Comparison of ENCODE assay signal across 21 mouse cellular contexts in genomic region chr15:7060522-7060921, GRCm38 (mm10).
"Had no signal": no experiment of that assay in that cellular context is flagged by ENCODE, and none has a peak within 500 bp of the region (broad histone marks: within the 10 kb centered on the region; RNA-seq: fewer than 3 reads in every experiment).

No protein-coding gene starts in this region.

- H3K27ac ChIP-seq: limb, embryonic 12.5 days; limb, embryonic 15.5 days; liver, embryonic 14.5 days; macrophage; midbrain, embryonic 12.5 days; midbrain, embryonic 15.5 days; neural tube, embryonic 12.5 days; neural tube, embryonic 15.5 days; stomach, postnatal 0 days had no signal

- H3K9me3 ChIP-seq: limb, embryonic 12.5 days; limb, embryonic 15.5 days; midbrain, embryonic 12.5 days; midbrain, embryonic 15.5 days; neural tube, embryonic 12.5 days; neural tube, embryonic 15.5 days had no signal

- H3K4me2 ChIP-seq: limb, embryonic 12.5 days; limb, embryonic 15.5 days; liver, embryonic 11.5 days; lung, embryonic 14.5 days; midbrain, embryonic 12.5 days; midbrain, embryonic 15.5 days; neural tube, embryonic 12.5 days; neural tube, embryonic 15.5 days had no signal

- H3K9ac ChIP-seq: limb, embryonic 12.5 days; limb, embryonic 15.5 days; liver, embryonic 14.5 days; liver, postnatal 0 days; lung, embryonic 14.5 days; midbrain, embryonic 12.5 days; midbrain, embryonic 15.5 days; neural tube, embryonic 12.5 days; neural tube, embryonic 15.5 days had no signal

- ATAC-seq: liver, postnatal 0 days; lung, postnatal 0 days; midbrain, embryonic 15.5 days had no signal

- H3K36me3 ChIP-seq: limb, embryonic 12.5 days; limb, embryonic 15.5 days; midbrain, embryonic 12.5 days; midbrain, embryonic 15.5 days; neural tube, embryonic 12.5 days; neural tube, embryonic 15.5 days had no signal

- DNase-seq: kidney, postnatal 4 days; left cerebral cortex, postnatal 4 days; liver, postnatal 0 days; lung, embryonic 14.5 days; right cerebral cortex, adult 18-20 months; right cerebral cortex, postnatal 14 days; right cerebral cortex, postnatal 4 days; thymus, adult 2 months; thymus, postnatal 14 days; thymus, postnatal 4 days had no signal

- H3K4me3 ChIP-seq: limb, embryonic 12.5 days; limb, embryonic 15.5 days; midbrain, embryonic 12.5 days; midbrain, embryonic 15.5 days; neural tube, embryonic 12.5 days; neural tube, embryonic 15.5 days had no signal

- H3K27me3 ChIP-seq: limb, embryonic 12.5 days; limb, embryonic 15.5 days; midbrain, embryonic 15.5 days; neural tube, embryonic 12.5 days; neural tube, embryonic 15.5 days had no signal
